Mouse (Mus musculus): ENCODE measurements around the gene Hoxb1. TPM values are rescaled to one million over a fixed set of nuclear protein-coding genes. Genes with fewer than 3 reads are reported as not detected.
A peak's percentile ranks its signal among the peaks of the same experiment; 100 is the strongest.

The Hoxb1 gene
- total and polyA plus RNA-seq, 2 experiments from 2014 or later = not detected

DNA sequence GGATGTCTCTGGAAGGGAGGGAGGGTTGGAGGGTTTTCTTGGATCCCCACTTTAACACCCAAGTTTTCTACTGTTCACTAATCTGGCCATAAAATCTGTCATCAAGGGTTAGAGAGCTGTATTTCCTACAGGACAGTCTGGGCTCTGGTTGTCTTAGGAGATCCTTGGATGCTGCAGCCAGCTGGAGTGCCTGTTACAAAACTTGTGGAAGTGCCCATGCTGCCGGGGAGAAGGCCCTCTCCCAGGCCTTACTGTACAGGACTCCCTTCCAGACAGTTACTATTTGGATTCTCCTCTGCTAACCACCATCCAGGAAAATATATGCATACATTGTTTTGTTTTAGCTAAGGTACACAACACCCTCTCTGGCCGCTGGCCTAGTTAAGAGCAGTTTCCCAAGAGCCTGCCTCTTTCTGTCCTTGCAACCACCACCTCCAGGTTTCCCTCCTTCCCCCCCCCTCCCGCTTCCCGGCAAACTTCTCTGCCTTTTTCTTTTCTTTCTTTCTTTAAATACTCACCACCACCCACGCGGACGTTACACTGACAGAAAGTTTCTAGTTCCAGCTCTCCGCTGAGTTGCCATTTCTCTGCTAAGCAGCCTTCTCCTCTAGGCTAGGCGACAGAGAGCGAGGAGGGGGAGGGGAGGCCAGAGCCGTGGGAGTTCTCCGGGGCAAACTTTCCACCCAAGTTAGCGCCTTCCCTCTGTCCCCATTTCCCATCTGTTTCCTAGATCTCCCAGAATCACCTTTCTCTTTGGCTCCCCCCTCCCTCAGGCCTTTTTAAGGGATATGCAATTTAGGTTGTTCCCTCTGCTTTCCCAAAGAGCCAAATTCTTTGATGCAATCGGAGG, 15.8 kb upstream of the Hoxb1 start:
- peaks cover 94% of the 10 kb centered on the region for H3K27me3 ChIP-seq (ENCODE audit: insufficient read depth, low read length)
- DNase-seq (no peak), ATAC-seq (no peak)
- TF ChIP-seq CTCF (IDR thresholded peaks at IDR 0.05; ENCODE audit: low read depth) = no peak
- no peak overlapping the region for H3K4me3 ChIP-seq (ENCODE audit: low read depth, low read length)
- no peaks in the 10 kb centered on the region for H3K4me1 ChIP-seq (ENCODE audit: insufficient read depth)
- H3K36me3 ChIP-seq (ENCODE audit: insufficient read depth) = no peaks in the 10 kb centered on the region
- WGBS = 2% methylated on average over 13 of the region's 14 CpGs
- no peaks in the 10 kb centered on the region for H3K9me3 ChIP-seq (ENCODE audit: low read length)
- no peak overlapping the region for H3K27ac ChIP-seq (ENCODE audit: low read depth, low read length)
- H3K9ac ChIP-seq = no peak overlapping the region
- H3K4me2 ChIP-seq (ENCODE audit: low read depth) = no peak overlapping the region

DNA sequence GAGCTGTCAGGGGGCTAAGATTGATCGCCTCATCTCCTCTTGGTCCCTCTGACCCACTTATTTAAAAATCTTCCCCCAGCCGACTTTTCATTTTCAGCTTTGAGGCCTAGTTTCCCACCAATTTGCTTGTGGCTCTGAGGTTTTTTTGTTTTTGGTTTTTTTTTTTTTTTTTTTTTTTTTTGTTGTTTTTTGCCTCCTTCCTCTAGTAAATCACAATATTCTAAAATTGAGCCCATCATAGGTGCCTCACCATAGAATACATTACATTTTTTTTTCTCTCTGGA, 15.3 kb upstream of the Hoxb1 start, which contains the start of gene Hoxb2:
TSS of gene Hoxb2 (plus strand) at position 185 of the 284 bp plus-strand sequence.
- H3K4me3 ChIP-seq (ENCODE audit: low read depth, low read length) = no peak within 1 kb of the TSS
- H3K9me3 ChIP-seq (ENCODE audit: low read length) = no peaks in the 10 kb centered on the region
- ATAC-seq (no peak), DNase-seq (no peak)
- no peak within 1 kb of the TSS for H3K4me2 ChIP-seq (ENCODE audit: low read depth)
- no peak within 1 kb of the TSS for H3K9ac ChIP-seq
- H3K4me1 ChIP-seq (ENCODE audit: insufficient read depth) = no peaks in the 10 kb centered on the region
- 9% methylated on average over 2 of the region's 2 CpGs for WGBS
- no peak within 1 kb of the TSS for H3K27ac ChIP-seq (ENCODE audit: low read depth, low read length)
- peaks cover 94% of the 10 kb centered on the region for H3K27me3 ChIP-seq (ENCODE audit: insufficient read depth, low read length)
- TF ChIP-seq CTCF (IDR thresholded peaks at IDR 0.05; ENCODE audit: low read depth) = no peak
- H3K36me3 ChIP-seq (ENCODE audit: insufficient read depth) = no peaks in the 10 kb centered on the region

DNA sequence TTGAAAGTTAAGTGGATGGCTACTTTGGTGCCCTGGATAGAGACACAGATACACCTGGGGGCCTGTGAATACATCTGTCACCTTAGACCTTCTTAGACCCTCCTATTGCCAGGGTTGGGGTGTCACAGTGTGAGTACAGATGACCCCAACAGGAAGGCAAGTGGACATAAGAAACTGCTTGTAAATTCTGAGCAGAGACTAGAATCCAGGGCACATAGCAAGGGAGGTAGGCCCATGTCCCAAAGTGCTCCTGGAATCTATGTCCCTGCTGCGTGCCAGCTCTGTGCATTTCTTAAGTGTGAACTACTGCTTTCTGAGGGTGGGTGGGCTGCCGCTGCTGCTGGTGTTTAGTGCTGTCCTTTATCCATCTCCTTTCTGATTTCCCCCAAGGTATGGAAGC, 14.8 kb upstream of the Hoxb1 start:
- DNase-seq (no peak), ATAC-seq (no peak)
- Histone ChIP-seq H3K4me2 (ENCODE audit: low read depth) (no peak overlapping the region), H3K27me3 (ENCODE audit: insufficient read depth, low read length) (peaks cover 92% of the 10 kb centered on the region), H3K9ac (no peak overlapping the region), H3K4me3 (ENCODE audit: low read depth, low read length) (no peak overlapping the region), H3K9me3 (ENCODE audit: low read length) (no peaks in the 10 kb centered on the region), H3K27ac (ENCODE audit: low read depth, low read length) (no peak overlapping the region), H3K4me1 (ENCODE audit: insufficient read depth) (no peaks in the 10 kb centered on the region), H3K36me3 (ENCODE audit: insufficient read depth) (no peaks in the 10 kb centered on the region)
- no peak for TF ChIP-seq CTCF (IDR thresholded peaks at IDR 0.05; ENCODE audit: low read depth)
- 6% methylated on average over 2 of the region's 2 CpGs for WGBS

DNA sequence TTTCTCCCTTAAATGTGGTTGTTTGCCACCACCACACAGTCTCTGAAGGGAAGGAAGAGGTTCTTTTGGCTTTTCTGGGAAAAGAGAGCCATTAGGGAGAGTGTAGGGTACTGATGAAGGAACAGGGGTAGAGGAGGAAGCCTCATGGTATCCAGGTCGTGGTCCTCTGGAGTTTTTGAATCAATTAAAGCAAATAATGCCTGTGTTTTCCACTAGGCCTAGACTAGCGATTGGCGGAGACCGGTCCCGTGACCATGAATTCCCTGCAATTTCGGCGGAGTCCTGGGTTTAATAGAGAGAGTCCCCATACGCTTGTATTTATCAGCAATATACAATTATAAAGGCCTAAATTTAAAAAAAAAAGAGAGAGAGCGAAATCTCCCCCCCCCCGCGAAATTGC, 14.2 kb upstream of the Hoxb1 start:
- DNase-seq (no peak), ATAC-seq (no peak)
- no peak overlapping the region for H3K27ac ChIP-seq (ENCODE audit: low read depth, low read length)
- no peak overlapping the region for H3K4me2 ChIP-seq (ENCODE audit: low read depth)
- no peak overlapping the region for H3K4me3 ChIP-seq (ENCODE audit: low read depth, low read length)
- H3K27me3 ChIP-seq (ENCODE audit: insufficient read depth, low read length) = peaks cover 92% of the 10 kb centered on the region
- no peaks in the 10 kb centered on the region for H3K4me1 ChIP-seq (ENCODE audit: insufficient read depth)
- 3% methylated on average over 11 of the region's 11 CpGs for WGBS
- no peaks in the 10 kb centered on the region for H3K36me3 ChIP-seq (ENCODE audit: insufficient read depth)
- no peaks in the 10 kb centered on the region for H3K9me3 ChIP-seq (ENCODE audit: low read length)
- no peak for TF ChIP-seq CTCF (IDR thresholded peaks at IDR 0.05; ENCODE audit: low read depth)
- no peak overlapping the region for H3K9ac ChIP-seq

DNA sequence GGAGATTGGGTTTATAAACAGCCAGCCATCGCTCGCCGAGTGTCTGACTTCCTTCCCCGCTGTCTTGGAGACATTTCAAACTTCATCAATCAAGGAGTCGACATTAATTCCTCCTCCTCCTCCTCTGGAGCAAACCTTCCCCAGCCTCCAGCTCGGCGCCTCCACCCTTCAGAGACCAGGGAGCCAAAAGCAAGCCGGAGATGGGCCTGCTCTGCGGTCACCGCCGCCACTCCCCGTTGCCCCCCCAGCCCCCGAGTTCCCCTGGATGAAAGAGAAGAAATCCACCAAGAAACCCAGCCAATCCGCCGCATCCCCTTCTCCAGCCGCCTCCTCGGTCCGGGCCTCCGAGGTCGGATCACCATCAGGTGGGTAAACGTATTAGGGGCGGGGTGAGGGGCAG, 13.7 kb upstream of the Hoxb1 start:
- Histone ChIP-seq H3K9me3 (ENCODE audit: low read length) (no peaks in the 10 kb centered on the region), H3K9ac (no peak overlapping the region), H3K4me2 (ENCODE audit: low read depth) (no peak overlapping the region), H3K27me3 (ENCODE audit: insufficient read depth, low read length) (peaks cover 92% of the 10 kb centered on the region), H3K4me3 (ENCODE audit: low read depth, low read length) (no peak overlapping the region), H3K27ac (ENCODE audit: low read depth, low read length) (no peak overlapping the region), H3K36me3 (ENCODE audit: insufficient read depth) (no peaks in the 10 kb centered on the region), H3K4me1 (ENCODE audit: insufficient read depth) (no peaks in the 10 kb centered on the region)
- WGBS = 4% methylated on average over 22 of the region's 22 CpGs
- TF ChIP-seq CTCF (IDR thresholded peaks at IDR 0.05; ENCODE audit: low read depth) = no peak
- ATAC-seq (no peak), DNase-seq (no peak)

DNA sequence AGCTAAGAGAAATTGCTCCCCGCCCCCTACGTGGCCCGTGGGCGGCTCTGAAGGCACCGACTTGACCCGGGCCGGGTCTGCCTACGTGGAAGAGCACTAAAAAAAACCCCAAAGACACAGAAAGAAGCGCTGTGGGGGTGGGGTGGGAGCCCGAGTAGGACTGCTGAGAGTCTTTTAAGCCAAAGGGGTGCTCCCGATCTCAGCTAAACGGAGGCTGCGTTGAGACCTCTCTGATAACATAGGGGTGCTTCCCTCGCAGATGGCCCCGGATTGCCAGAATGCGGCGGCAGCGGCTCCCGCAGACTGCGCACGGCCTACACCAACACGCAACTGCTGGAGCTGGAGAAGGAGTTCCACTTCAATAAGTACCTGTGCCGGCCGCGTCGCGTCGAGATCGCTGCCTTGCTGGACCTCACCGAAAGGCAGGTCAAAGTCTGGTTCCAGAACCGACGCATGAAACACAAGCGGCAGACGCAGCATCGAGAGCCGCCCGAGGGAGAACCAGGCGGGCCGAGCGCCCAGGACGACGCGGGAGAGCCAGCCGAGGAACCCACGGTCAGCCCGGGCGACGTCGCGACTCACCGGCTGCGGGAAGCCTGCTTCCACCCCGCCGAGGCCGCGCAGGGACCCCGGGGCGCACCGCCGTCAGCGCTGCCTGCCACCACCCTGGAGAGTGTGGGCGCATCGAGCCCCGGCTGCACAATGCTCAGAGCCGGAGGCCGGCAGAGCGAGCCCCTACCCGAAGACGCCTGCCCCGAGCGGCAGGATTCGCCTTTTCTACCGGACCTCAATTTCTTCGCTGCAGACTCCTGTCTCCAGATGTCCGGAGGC, 12.6 kb upstream of the Hoxb1 start:
- H3K27me3 ChIP-seq (ENCODE audit: insufficient read depth, low read length) = peaks cover 94% of the 10 kb centered on the region
- DNase-seq = no peak
- H3K4me3 ChIP-seq (ENCODE audit: low read depth, low read length) = no peak overlapping the region
- no peaks in the 10 kb centered on the region for H3K9me3 ChIP-seq (ENCODE audit: low read length)
- no peak for TF ChIP-seq CTCF (IDR thresholded peaks at IDR 0.05; ENCODE audit: low read depth)
- no peak overlapping the region for H3K4me2 ChIP-seq (ENCODE audit: low read depth)
- under 1% methylated on average over 75 of the region's 75 CpGs for WGBS
- no peak overlapping the region for H3K9ac ChIP-seq
- no peaks in the 10 kb centered on the region for H3K4me1 ChIP-seq (ENCODE audit: insufficient read depth)
- no peak for ATAC-seq
- no peak overlapping the region for H3K27ac ChIP-seq (ENCODE audit: low read depth, low read length)
- no peaks in the 10 kb centered on the region for H3K36me3 ChIP-seq (ENCODE audit: insufficient read depth)

DNA sequence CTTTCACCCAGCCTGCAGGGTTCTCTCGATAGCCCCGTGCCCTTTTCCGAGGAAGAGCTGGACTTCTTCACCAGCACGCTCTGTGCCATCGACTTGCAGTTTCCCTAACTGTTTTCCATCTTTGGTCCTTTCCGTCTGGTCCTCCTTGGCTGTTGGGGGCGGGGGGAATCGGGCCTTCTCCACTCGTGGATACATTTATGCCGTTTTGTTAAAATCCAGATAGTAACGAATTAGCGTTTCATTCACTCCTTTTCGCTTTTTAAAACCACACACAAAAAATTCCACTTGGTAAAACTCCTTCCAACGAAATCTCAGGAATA, 12.1 kb upstream of the Hoxb1 start:
- ATAC-seq (no peak), DNase-seq (peak; percentile 76)
- Histone ChIP-seq H3K9me3 (ENCODE audit: low read length) (no peaks in the 10 kb centered on the region), H3K9ac (no peak overlapping the region), H3K36me3 (ENCODE audit: insufficient read depth) (no peaks in the 10 kb centered on the region), H3K4me2 (ENCODE audit: low read depth) (no peak overlapping the region), H3K27ac (ENCODE audit: low read depth, low read length) (no peak overlapping the region), H3K4me1 (ENCODE audit: insufficient read depth) (no peaks in the 10 kb centered on the region), H3K4me3 (ENCODE audit: low read depth, low read length) (no peak overlapping the region), H3K27me3 (ENCODE audit: insufficient read depth, low read length) (peaks cover 93% of the 10 kb centered on the region)
- 3% methylated on average over 14 of the region's 14 CpGs for WGBS
- TF ChIP-seq CTCF (IDR thresholded peaks at IDR 0.05; ENCODE audit: low read depth) = no peak
